Mouse (Mus musculus) embryo, embryonic 11.5 days (tissue): ENCODE measurements at regions not wholly inside any gene's neighbourhood (a gene's known extent, or its start where the extent isn't known, plus 50 kb on each side); places are given as distances from the start of the nearest gene placed in this dataset.

Experiments
- DNase-seq: peaks from one replicate; pipeline ENCODE4 v3.0.0-alpha.2; 2012; ENCODE audit warnings: low read depth, low spot score

GRCm38 (mm10) chr7:136161526-136161925 is 445.4 kb upstream of the Mki67 start:
- DNase-seq, result no peak

- DNase-seq, result no peak
Observed at GRCm38 (mm10) chr7:136164834-136165233, 448.7 kb upstream of the Mki67 start.

- no peak for DNase-seq
Observed at GRCm38 (mm10) chr7:136169261-136169660, 453.1 kb upstream of the Mki67 start.

GRCm38 (mm10) chr7:136176373-136176772 is 460.2 kb upstream of the Mki67 start:
- no peak for DNase-seq

DNA sequence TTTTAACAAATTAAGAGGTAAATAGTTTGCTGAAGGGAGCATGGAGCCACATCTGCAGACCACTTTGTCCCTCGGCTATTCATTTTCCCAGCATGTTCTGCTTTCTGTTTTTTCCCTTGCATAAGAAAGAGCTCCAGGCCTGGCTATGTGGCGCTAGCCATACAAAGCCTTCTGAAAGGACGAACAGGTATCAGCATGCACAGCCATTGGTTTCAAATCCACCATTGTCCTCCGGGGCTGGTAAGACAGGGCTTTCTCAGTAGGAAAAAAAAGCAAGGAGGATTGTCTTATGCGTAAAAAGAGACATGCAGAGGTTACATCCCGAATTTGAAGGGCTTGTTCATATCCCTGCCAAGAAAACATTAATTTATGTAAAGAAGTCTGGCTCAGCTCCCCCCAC is 464.8 kb upstream of the Mki67 start:
- DNase-seq, result no peak

DNA sequence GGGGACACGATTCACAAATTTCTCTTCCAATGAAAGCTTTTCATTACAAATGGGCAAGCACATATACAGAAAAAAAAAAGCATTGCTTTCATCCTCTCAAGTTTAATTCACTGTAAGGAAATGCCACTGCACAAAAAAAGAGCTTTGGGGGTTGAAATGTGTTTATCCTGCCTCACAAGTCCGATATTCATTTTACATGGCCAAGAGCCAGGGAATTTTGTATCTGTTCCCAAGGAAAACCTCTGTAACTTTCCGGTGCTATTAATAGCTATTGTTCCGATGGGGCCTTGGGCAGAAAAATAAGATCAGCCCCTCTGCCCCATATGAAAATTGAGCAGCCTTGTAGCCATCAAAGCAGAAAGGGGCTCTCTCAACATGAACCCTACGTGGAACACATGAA is 465.9 kb upstream of the Mki67 start:
- DNase-seq, result no peak

- no peak for DNase-seq
Observed at GRCm38 (mm10) chr7:136196424-136197160, 480.4 kb upstream of the Mki67 start.

- DNase-seq, result no peak
Observed at GRCm38 (mm10) chr7:136208879-136209278, 492.7 kb upstream of the Mki67 start.

DNA sequence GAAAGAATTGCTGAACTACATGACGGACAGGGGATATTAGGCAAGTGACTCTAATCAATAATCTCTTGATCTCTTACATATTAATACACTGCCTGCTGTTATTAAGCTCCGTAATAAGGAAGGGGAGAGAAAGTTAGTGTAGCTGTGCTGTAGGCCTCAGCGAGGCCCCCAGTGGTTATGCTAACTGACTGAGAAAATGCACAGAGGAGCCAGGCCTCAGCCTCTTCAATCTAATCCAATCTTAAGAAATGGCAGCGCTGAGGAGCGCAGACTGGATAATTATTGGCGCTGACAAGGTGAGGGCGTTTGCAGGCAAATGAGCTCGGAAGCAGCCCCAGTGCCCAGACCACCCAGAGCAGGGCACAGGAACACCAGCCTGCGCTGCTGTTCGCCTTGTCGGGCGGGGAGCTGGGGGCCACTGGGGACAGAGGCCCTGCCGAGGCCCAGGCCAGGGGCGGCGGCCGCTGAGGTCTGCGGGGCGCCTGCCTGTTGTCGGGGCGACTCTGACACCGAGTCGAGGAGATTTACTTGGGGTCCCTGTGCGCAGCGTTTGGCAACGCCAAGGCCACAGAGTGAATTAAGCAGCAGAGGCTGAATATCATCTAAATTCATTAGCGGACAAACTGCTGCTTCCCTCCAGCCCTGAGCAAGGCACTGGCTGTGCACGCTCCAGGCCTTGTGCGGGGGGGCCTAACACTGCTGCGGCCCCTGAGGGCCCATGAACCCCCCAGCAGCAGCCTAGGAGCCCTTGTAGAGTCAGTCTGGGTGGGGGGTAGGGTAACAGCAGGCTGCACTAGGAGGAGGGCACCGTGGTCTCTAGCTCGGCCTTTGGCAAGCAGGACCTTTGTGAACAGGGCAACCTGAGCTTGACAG is 493.4 kb upstream of the Mki67 start:
- no peak for DNase-seq

GRCm38 (mm10) chr7:136212492-136212891 is 496.3 kb upstream of the Mki67 start:
- DNase-seq, result no peak

DNA sequence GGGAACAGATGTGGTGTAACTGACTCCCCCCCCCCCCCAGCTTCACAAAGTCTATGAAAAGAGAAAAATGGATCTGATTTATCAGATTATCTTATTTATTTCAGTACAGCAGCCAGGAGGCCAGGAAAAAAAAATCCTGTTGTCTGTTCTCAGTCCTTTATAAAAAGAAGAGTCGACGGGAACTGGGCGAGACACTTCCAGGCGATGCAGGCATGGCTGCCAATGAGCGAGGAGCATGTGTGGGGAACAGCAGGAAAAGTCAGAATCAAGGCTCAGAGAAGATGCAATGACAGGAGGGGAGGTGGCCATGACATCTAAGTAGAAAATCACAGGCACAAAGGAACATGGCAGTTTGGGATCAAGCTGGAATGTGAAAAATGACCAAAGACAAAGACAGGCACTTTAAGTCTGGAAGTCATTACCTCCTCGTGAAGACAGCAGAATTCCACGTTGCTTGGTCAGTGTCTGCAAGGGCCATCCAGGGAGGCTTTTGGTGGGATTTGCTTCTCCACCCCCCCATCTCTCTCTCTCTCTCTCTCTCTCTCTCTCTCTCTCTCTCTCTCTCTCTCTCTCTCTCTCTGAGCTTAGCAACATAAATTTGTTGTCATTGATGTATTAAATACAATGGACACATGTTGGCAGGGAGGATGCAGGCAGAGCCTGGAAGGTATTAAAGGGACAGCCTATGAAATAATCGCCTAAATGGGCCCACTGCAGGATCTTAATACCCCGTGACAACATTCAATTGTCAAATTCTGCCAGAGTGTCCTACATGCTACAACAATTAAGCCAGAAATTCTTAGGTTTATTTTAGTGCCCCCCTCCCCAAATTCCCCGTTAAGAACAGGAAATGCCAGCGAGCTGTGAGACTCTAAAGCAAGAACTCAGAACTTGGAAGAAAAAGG is 497.1 kb upstream of the Mki67 start:
- DNase-seq, result no peak

DNA sequence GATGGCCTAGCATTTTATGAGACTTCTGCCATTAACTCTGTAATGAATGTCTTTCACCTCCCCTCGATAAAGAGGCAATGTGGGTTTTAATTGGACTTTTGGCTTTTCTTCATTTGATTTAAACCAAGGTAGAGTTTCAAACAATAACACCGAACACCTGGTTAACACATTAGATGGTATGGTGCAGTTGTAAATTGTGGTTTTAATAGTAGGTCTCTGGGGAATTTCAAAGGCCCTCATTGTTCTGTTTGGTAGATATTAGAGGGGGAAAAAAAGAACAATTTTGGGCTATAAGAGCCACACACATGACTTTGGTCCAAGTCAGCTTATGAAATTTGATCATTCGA is 497.8 kb upstream of the Mki67 start:
- DNase-seq, result no peak

DNA sequence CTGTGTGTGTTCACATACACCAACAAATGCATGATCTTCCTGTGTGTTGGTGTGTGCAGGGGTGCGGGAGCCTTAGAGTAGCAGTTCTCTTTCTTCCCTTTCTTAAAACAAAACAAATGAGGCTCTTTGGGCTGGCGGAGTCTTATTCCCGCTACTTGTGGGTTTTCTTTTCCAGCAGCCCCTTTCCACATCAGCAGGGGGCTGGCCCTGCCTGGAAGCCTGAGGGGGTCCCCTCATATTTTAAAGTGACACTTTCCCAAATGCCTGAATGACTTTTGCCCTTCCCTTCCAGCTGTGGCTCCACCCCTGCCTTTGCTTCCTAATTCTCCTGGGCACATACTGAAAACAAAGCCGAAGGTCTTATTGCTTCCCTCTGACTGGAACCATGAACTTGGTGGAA is 498.3 kb upstream of the Mki67 start:
- DNase-seq, result peak; percentile 46

DNA sequence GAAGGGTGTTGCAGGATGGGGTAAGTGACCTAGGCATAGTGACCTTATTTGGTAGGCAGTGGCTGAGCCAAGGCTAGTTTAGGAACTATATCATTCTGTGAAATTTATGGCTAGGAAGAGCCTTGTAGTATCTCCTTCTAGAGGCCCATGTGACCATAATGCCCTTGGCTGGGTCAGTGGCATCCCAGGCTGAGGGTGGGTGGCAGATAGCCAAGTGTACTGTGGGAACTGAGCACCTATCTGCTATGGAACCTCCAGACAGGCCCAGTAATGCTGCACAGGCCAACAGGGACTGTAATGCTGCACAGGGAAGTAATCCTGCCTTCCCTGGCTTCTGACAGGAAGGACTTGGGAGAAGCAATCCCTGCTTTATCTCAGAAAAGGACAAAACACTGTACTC is 500.6 kb upstream of the Mki67 start:
- no peak for DNase-seq

DNA sequence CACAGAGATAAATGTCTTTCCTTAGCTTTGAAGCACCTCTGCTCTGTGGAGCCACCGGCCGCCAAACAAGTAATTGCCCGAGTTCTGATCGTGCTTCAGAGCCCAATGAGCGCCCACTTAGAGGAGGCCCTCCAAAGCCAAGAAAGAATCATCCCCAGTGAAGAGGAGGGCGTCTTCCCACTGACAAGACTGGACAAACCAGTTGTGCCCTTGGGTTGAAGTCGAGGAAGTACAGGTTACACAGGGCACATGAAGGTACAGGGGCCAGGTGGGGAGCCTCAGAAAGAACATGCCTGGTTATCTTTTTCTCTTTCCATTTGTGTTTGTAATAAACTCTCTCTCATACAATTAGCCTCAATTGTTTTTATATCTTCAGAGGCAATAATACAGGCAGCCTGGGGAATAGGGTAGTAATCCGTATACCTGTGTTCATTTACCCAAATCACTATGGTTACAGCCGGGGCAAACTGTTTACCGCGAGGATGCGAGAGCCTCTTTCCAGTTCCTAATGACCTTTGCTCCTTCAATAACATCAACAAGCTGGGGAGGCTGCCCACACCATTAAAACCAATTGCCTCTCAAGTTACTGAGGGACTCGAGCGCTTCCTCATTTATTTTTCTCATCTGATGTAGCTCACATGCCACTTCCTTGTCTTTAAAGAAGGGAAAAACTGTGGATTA is 503.5 kb upstream of the Mki67 start:
- DNase-seq, result no peak

GRCm38 (mm10) chr7:136220245-136221167 is 504.3 kb upstream of the Mki67 start:
- no peak for DNase-seq

- DNase-seq, result no peak
Observed at GRCm38 (mm10) chr7:136221620-136222019, 505.5 kb upstream of the Mki67 start.

- no peak for DNase-seq
Observed at GRCm38 (mm10) chr7:136226031-136226430, 509.9 kb upstream of the Mki67 start.

- DNase-seq, result no peak
Observed at GRCm38 (mm10) chr7:136228331-136228730, 512.2 kb upstream of the Mki67 start.

DNA sequence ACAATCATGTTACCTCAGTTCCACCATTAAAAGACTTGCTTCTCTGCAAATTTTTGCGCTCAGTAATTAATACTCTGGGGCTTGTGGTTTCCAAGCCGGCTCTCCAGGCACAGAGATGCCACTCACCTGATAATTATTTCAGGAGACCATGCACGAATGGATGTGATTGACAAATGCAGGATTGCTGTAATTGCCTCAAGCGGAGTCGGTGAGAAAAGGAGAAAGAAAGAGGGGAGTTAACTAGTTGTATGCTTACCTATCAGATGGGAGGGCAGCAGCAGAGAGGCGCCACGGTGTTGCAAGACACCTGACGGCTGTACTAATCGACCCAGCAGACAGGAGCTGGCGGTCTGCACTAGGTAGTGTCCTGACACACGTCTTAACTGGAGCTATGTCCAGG is 513.4 kb upstream of the Mki67 start:
- DNase-seq, result no peak
